Mouse (Mus musculus) bone marrow, adult 2 months (tissue): Measurements from ENCODE around the gene Colca2.

Experiments
- CTCF ChIP-seq: fragments of 200-500 bp; IDR thresholded peaks from 2 replicates; pipeline ENCODE4 v1.5.1; 2011; ENCODE audit warnings: low read length, control low read depth; ENCODE audit not compliant: control insufficient read depth, insufficient read depth
- POLR2A ChIP-seq: fragments of 200-500 bp; IDR thresholded peaks from 2 replicates; pipeline ENCODE4 v1.6.1; 2011; ENCODE audit warnings: low read depth, mild to moderate bottlenecking, control low read depth, low read length, borderline replicate concordance; ENCODE audit not compliant: control insufficient read depth

- no peak for TF ChIP-seq POLR2A
- TF ChIP-seq CTCF = no peak
These were observed 6.3 kb downstream of the Colca2 start for GRCm38 (mm10) chr9:51272102-51272501.
